Mouse (Mus musculus): ENCODE data around the gene Gtf2h2.

The Gtf2h2 gene

DNA sequence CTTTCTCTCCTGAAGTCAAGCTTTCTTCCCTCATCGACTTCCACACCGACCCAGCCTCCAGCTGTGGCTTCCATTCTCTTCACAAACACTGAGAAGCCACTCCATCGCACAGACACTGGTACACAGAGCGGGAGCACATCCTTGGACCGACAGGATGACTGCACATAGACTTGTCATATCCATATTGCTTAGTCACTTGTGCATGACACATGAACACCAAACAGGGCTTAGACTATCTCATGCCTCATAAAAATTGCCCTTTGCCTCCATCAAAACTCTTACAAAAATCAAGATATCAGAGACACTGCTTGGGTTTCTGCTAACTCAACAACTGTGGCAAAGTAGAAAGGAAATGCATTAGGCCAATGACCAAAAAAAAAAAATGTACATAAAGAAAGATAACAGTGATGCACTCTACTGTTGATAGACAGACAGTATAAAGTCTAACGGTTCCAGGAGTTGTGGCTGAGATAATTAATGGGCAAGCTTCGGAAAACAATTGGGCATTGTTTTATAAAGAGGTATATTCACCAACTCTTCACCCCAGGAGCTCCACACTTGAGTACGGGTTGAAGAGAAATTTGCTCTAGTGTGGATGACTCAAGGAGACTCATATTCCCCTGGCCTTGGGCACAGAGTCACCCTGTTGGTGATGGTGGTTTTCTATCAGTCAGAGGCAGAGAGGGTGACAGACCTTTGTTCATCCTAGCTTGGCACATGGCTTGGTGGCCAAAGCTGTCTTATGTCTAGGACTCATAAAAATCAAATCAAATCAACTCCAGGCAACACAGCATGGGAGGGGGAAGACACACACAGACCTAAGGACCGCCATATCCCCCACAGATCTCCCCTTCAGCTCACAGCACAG is 29.6 kb upstream of the Gtf2h2 start:
- no peaks in the 10 kb centered on the region for H3K9me3 ChIP-seq (ENCODE audit: low read length)
- no peak for TF ChIP-seq POU5F1 (IDR thresholded peaks at IDR 0.05; ENCODE audit: borderline replicate concordance, low read length)
- no peak for TF ChIP-seq CTCF (conservative IDR thresholded peaks at IDR 0.05; ENCODE audit: low read length)
- no peak for TF ChIP-seq NANOG (IDR thresholded peaks at IDR 0.05; ENCODE audit: borderline replicate concordance, low read length)
- no peaks in the 10 kb centered on the region for H3K27me3 ChIP-seq (ENCODE audit: insufficient read depth, low read length)
- peaks cover 7% of the 10 kb centered on the region for H3K4me1 ChIP-seq (replicated peaks; ENCODE audit: low read depth, low read length)
- H3K4me3 ChIP-seq (replicated peaks; ENCODE audit: low read length): no peak overlapping the region
- no peaks in the 10 kb centered on the region for H3K36me3 ChIP-seq (ENCODE audit: insufficient read depth, low read length)

DNA sequence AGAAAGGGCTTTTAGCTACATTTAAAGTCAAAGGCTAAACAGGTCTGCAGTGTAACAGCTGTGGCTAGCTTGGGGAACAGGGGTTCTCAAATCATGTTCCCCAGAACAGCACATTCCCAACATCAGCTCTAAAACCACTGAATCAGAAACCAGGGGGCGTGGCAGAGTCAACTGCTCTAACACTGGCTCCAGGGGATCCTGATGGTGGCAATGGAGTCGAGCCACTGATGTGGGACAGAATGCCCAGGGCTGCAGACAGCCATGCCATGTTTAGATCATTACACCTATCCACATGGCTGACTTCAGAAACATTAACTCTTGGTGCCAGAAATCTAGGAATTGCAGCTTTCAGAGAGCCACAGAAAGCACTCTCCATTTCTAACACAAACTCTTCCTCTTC is 26.8 kb upstream of the Gtf2h2 start:
- Histone ChIP-seq H3K9me3 (ENCODE audit: low read length) (no peaks in the 10 kb centered on the region), H3K36me3 (ENCODE audit: insufficient read depth, low read length) (no peaks in the 10 kb centered on the region), H3K27me3 (ENCODE audit: insufficient read depth, low read length) (no peaks in the 10 kb centered on the region), H3K4me3 (replicated peaks; ENCODE audit: low read length) (no peak overlapping the region), H3K4me1 (replicated peaks; ENCODE audit: low read depth, low read length) (peaks cover 21% of the 10 kb centered on the region)
- TF ChIP-seq CTCF (conservative IDR thresholded peaks at IDR 0.05; ENCODE audit: low read length) (no peak), NANOG (IDR thresholded peaks at IDR 0.05; ENCODE audit: borderline replicate concordance, low read length) (no peak), POU5F1 (IDR thresholded peaks at IDR 0.05; ENCODE audit: borderline replicate concordance, low read length) (no peak)

- no peaks in the 10 kb centered on the region for H3K36me3 ChIP-seq (ENCODE audit: insufficient read depth, low read length)
- no peaks in the 10 kb centered on the region for H3K27me3 ChIP-seq (ENCODE audit: insufficient read depth, low read length)
- H3K9me3 ChIP-seq (ENCODE audit: low read length): no peaks in the 10 kb centered on the region
- H3K4me3 ChIP-seq (replicated peaks; ENCODE audit: low read length): no peak overlapping the region
- peaks cover 21% of the 10 kb centered on the region for H3K4me1 ChIP-seq (replicated peaks; ENCODE audit: low read depth, low read length)
- TF ChIP-seq POU5F1 (IDR thresholded peaks at IDR 0.05; ENCODE audit: borderline replicate concordance, low read length): no peak
- no peak for TF ChIP-seq CTCF (conservative IDR thresholded peaks at IDR 0.05; ENCODE audit: low read length)
- TF ChIP-seq NANOG (IDR thresholded peaks at IDR 0.05; ENCODE audit: borderline replicate concordance, low read length): no peak
Observed at GRCm38 (mm10) chr13:100518191-100518590, 25.8 kb upstream of the Gtf2h2 start.

DNA sequence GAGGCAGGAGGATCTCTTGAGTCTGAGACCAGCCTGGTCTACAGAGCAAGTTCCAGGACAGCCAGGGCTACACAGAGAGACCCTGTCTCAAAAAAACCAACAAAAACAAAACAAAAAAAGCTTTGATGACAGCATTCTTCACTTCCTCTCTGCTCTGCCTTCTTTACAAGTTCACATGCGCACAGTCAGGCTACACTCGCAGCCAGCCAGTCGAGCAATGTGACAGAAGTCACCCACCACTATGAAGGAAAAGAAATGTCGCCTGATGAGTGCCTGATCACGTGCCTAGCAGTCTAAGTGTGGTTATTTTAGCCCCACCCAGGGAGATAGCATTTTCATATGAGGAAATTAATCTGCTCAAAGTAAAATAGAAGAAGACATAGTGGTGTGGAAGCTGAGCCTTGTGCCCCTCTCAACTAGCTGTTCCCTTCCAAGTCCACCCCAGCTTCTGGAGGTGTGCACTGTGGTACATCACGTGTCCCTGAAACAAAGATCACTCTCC is 25.3 kb upstream of the Gtf2h2 start:
- Histone ChIP-seq H3K27me3 (ENCODE audit: insufficient read depth, low read length) (no peaks in the 10 kb centered on the region), H3K36me3 (ENCODE audit: insufficient read depth, low read length) (no peaks in the 10 kb centered on the region), H3K9me3 (ENCODE audit: low read length) (no peaks in the 10 kb centered on the region), H3K4me3 (replicated peaks; ENCODE audit: low read length) (no peak overlapping the region), H3K4me1 (replicated peaks; ENCODE audit: low read depth, low read length) (peaks cover 21% of the 10 kb centered on the region)
- TF ChIP-seq POU5F1 (IDR thresholded peaks at IDR 0.05; ENCODE audit: borderline replicate concordance, low read length) (no peak), CTCF (conservative IDR thresholded peaks at IDR 0.05; ENCODE audit: low read length) (no peak), NANOG (IDR thresholded peaks at IDR 0.05; ENCODE audit: borderline replicate concordance, low read length) (no peak)

- Histone ChIP-seq H3K9me3 (ENCODE audit: low read length) (no peaks in the 10 kb centered on the region), H3K4me3 (replicated peaks; ENCODE audit: low read length) (no peak overlapping the region), H3K4me1 (replicated peaks; ENCODE audit: low read depth, low read length) (peaks cover 21% of the 10 kb centered on the region), H3K36me3 (ENCODE audit: insufficient read depth, low read length) (no peaks in the 10 kb centered on the region), H3K27me3 (ENCODE audit: insufficient read depth, low read length) (no peaks in the 10 kb centered on the region)
- no peak for TF ChIP-seq CTCF (conservative IDR thresholded peaks at IDR 0.05; ENCODE audit: low read length)
- no peak for TF ChIP-seq POU5F1 (IDR thresholded peaks at IDR 0.05; ENCODE audit: borderline replicate concordance, low read length)
- TF ChIP-seq NANOG (IDR thresholded peaks at IDR 0.05; ENCODE audit: borderline replicate concordance, low read length): no peak
Observed at GRCm38 (mm10) chr13:100516213-100517105, 24.1 kb upstream of the Gtf2h2 start.

DNA sequence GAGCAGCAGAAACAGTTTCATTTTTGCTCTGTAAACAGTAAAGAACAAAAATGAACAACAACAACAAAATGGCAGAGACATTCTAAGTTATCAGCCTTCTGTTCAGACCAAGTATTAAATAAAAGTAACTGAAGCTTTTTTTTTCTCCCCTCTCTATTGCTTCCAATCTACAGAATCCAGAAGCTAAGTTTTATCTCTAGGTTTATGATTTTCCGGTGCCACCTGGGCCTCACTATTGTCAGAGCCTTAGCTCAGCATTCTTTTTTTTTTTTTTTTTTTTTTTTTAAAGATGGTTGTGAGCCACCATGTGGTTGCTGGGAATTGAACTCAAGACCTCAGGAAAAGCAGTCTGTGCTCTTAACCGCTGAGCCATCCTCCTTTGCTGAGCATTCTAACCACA is 20.4 kb upstream of the Gtf2h2 start:
- Histone ChIP-seq H3K27me3 (ENCODE audit: insufficient read depth, low read length) (no peaks in the 10 kb centered on the region), H3K4me1 (replicated peaks; ENCODE audit: low read depth, low read length) (peaks cover 21% of the 10 kb centered on the region)
- TF ChIP-seq NANOG (IDR thresholded peaks at IDR 0.05; ENCODE audit: borderline replicate concordance, low read length): no peak
- no peak for TF ChIP-seq CTCF (conservative IDR thresholded peaks at IDR 0.05; ENCODE audit: low read length)
- TF ChIP-seq POU5F1 (IDR thresholded peaks at IDR 0.05; ENCODE audit: borderline replicate concordance, low read length): no peak

DNA sequence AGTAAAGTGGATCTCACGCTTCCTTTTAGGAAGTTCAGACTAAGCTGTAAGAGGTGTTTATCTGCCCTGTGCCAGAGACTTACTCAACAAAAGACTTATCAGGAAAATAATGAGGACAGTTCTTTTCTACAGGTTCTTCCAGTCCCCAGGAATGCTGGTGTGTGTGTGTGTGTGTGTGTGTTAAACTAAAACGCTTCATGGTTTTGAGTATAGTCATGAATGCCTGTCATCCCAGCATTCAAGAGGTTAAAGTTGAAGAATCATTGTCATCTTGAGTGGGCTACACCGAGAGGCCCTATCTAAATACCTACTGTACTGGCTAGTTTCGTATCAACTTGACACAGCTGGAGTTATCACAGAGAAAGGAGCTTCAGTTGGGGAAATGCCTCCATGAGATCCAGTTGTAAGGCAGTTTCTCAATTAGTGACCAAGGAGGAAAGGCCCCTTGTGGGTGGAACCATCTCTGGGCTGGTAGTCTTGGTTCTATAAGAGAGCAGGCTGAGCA is 19.5 kb upstream of the Gtf2h2 start:
- H3K36me3 ChIP-seq (ENCODE audit: insufficient read depth, low read length): no peaks in the 10 kb centered on the region
- peaks cover 19% of the 10 kb centered on the region for H3K4me1 ChIP-seq (replicated peaks; ENCODE audit: low read depth, low read length)
- no peaks in the 10 kb centered on the region for H3K27me3 ChIP-seq (ENCODE audit: insufficient read depth, low read length)
- H3K4me3 ChIP-seq (replicated peaks; ENCODE audit: low read length): no peak overlapping the region
- no peak for TF ChIP-seq NANOG (IDR thresholded peaks at IDR 0.05; ENCODE audit: borderline replicate concordance, low read length)
- no peak for TF ChIP-seq POU5F1 (IDR thresholded peaks at IDR 0.05; ENCODE audit: borderline replicate concordance, low read length)
- no peak for TF ChIP-seq CTCF (conservative IDR thresholded peaks at IDR 0.05; ENCODE audit: low read length)
- no peaks in the 10 kb centered on the region for H3K9me3 ChIP-seq (ENCODE audit: low read length)

More for the DNA sequence above, 20.4 kb upstream of the Gtf2h2 start:
- Histone ChIP-seq H3K4me3 (replicated peaks; ENCODE audit: low read length) (no peak overlapping the region), H3K9me3 (ENCODE audit: low read length) (no peaks in the 10 kb centered on the region), H3K36me3 (ENCODE audit: insufficient read depth, low read length) (no peaks in the 10 kb centered on the region)

Measured in E14TG2a.4 (cell line).